Mouse (Mus musculus): ENCODE measurements around the gene Fam131a.

DNA sequence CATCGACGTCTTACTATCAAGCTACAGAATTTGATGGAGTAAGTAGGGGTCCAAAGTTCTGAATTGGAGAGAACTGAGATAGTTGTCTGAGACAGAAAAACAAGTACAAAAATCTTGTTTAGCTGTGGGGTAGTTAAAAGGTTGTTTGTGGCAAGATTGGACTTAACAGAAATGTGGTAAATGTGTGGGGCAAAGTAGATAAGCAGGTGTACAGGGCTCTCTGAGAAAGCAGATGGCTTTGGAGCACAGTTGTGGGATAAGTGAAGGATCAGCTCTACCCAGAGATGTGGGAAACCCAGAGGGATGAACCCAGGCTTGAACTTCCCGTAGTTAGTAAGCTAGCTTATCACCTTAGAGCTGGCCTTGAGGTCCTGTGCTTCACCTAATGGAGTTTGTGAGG lies 2.3 kb upstream of the Fam131a start:
- TF ChIP-seq CTCF (IDR thresholded peaks at IDR 0.05; ENCODE audit: low read depth) (no peak), EP300 (IDR thresholded peaks at IDR 0.05; ENCODE audit: low read depth) (no peak)
